Mouse (Mus musculus) heart, adult 2 months (tissue): Measurements from ENCODE around the gene Txlna. TPM values are rescaled to one million over a fixed set of nuclear protein-coding genes. Genes with fewer than 3 reads are reported as not detected.

Source experiments
- DNase-seq, 2 experiments: peaks; one replicate each; pipeline ENCODE4 v3.0.0; 2021
- H3K27ac ChIP-seq: fragments of 200-600 bp; 2 replicates; pipeline ENCODE4 v1.8.1; 2022
- H3K27me3 ChIP-seq: fragments of 200-500 bp; 2 replicates; pipeline ENCODE4 v1.6.1; 2012; ENCODE audit warnings: mild to moderate bottlenecking, low read length, inconsistent platforms, mixed read lengths; ENCODE audit not compliant: control insufficient read depth, insufficient read depth
- H3K36me3 ChIP-seq: fragments of 200-500 bp; 2 replicates; pipeline ENCODE4 v1.6.1; 2012; ENCODE audit warnings: low read length, inconsistent platforms; ENCODE audit not compliant: control insufficient read depth, insufficient read depth
- H3K4me1 ChIP-seq: fragments of 200-500 bp; 2 replicates; pipeline ENCODE4 v1.6.1; 2011; ENCODE audit warnings: low read length; ENCODE audit not compliant: control insufficient read depth, insufficient read depth
- H3K4me3 ChIP-seq: fragments of 200-600 bp; 2 replicates; pipeline ENCODE4 v1.8.1; 2022
- H3K79me2 ChIP-seq: fragments of 200-500 bp; replicated peaks from 2 replicates; pipeline ENCODE4 v1.6.1; 2012; ENCODE audit warnings: mild to moderate bottlenecking, inconsistent platforms, low read length, moderate library complexity, mixed read lengths; ENCODE audit not compliant: control insufficient read depth, insufficient read depth
- H3K9ac ChIP-seq: fragments of 200-500 bp; 2 replicates; pipeline ENCODE4 v1.6.1; 2012; ENCODE audit warnings: low read depth, mild to moderate bottlenecking, control low read depth, inconsistent platforms, low read length, mixed read lengths
- CTCF ChIP-seq: fragments of 200-600 bp; IDR thresholded peaks from 2 replicates; pipeline ENCODE4 v1.8.1; 2022; ENCODE audit warnings: antibody characterized with exemption, mild to moderate bottlenecking, moderate library complexity
- EP300 ChIP-seq: fragments of 200-500 bp; IDR thresholded peaks from 2 replicates; pipeline ENCODE4 v1.6.1; 2011; ENCODE audit warnings: low read depth, low read length, control low read depth; ENCODE audit not compliant: insufficient read depth
- POLR2A ChIP-seq: fragments of 200-500 bp; IDR thresholded peaks from 2 replicates; pipeline ENCODE4 v1.6.1; 2011; ENCODE audit warnings: mild to moderate bottlenecking, low read depth, low read length, control low read depth; ENCODE audit not compliant: insufficient read depth
- WGBS: fragments of 180-500 bp; shearing (Covaris S2); methylation state at CpG from one replicate; pipeline ENCODE4 v1.1.7; 2018; 5-methylcytosine and 5-hydroxymethylcytosine counted together
- intact Hi-C: fragments of 180-260 bp; cut with DNase I; formaldehyde crosslinking; loops from one replicate; pipeline ENCODE4 v1.15.1; 2025
- polyA plus RNA-seq: library from polyadenylated mRNA; depleted of rRNA; stranded (reverse); fragments of >200 nt; gene quantifications from 2 replicates; pipeline ENCODE4 v1.2.3, GENCODE M21; 2012
- total RNA-seq, 2 experiments: library from RNA; stranded (reverse); gene quantifications; 2 replicates each; pipeline ENCODE4 v1.2.3; 2021

The Txlna gene
- total and polyA plus RNA-seq, 3 experiments, result 13.7 to 27.2 (median 25.6) TPM

GRCm38 (mm10) chr4:129615801-129616290, 25.0 kb downstream of the Txlna start:
- no peak overlapping the region for H3K27ac ChIP-seq
- DNase-seq, result no peak
- TF ChIP-seq POLR2A, result no peak
- TF ChIP-seq EP300, result no peak
- no peak for TF ChIP-seq CTCF
- intact Hi-C loops, result loop anchor here (5.0 kb wide), 1 partner anchor 284 kb away; no protein-coding TSS in a partner anchor
- no peaks in the 10 kb centered on the region for H3K79me2 ChIP-seq
- 85% methylated on average over 9 of the region's 9 CpGs for WGBS
- peaks cover 8% of the 10 kb centered on the region for H3K4me1 ChIP-seq
- H3K4me3 ChIP-seq, result no peak overlapping the region
- no peaks in the 10 kb centered on the region for H3K27me3 ChIP-seq
- no peak overlapping the region for H3K9ac ChIP-seq
- no peaks in the 10 kb centered on the region for H3K36me3 ChIP-seq

- Histone ChIP-seq H3K27ac (no peak within 1 kb of the TSS; the same call in 1 of the 2 replicates), H3K79me2 (no peaks in the 10 kb centered on the region), H3K36me3 (no peaks in the 10 kb centered on the region), H3K9ac (no peak within 1 kb of the TSS), H3K4me1 (peaks cover 4% of the 10 kb centered on the region; the same call in 1 of the 2 replicates), H3K4me3 (no peak within 1 kb of the TSS), H3K27me3 (no peaks in the 10 kb centered on the region)
- 43% methylated on average over 6 of the region's 6 CpGs for WGBS
- peak; percentile 55 to 58 for DNase-seq
- intact Hi-C loops, result no loop called here
- TF ChIP-seq CTCF, result no peak
- TF ChIP-seq POLR2A, result 0 out of 2 replicates have a peak, but pooled peaks have one; percentile 8
Measured at GRCm38 (mm10) chr4:129614093-129614492, 26.8 kb downstream of the Txlna start, which contains the start of gene Dcdc2b. Gene Dcdc2b (minus strand): TSS chr4:129614257.

- no peak for DNase-seq
- Histone ChIP-seq H3K36me3 (no peaks in the 10 kb centered on the region), H3K27me3 (no peaks in the 10 kb centered on the region), H3K79me2 (no peaks in the 10 kb centered on the region), H3K4me1 (no peaks in the 10 kb centered on the region; the same call in 1 of the 2 replicates), H3K4me3 (no peak overlapping the region), H3K9ac (no peak overlapping the region), H3K27ac (no peak overlapping the region)
- intact Hi-C loops, result no loop called here
- 48% methylated on average over 4 of the region's 4 CpGs for WGBS
- TF ChIP-seq POLR2A (no peak), CTCF (no peak), EP300 (no peak)
Measured at GRCm38 (mm10) chr4:129610472-129610871, 30.4 kb downstream of the Txlna start.

- Histone ChIP-seq H3K4me1 (no peaks in the 10 kb centered on the region; the same call in 1 of the 2 replicates), H3K79me2 (no peaks in the 10 kb centered on the region), H3K4me3 (no peak overlapping the region), H3K27ac (no peak overlapping the region), H3K9ac (no peak overlapping the region), H3K27me3 (no peaks in the 10 kb centered on the region), H3K36me3 (no peaks in the 10 kb centered on the region)
- 73% methylated on average over 4 of the region's 4 CpGs for WGBS
- TF ChIP-seq EP300, result no peak
- intact Hi-C loops, result no loop called here
- DNase-seq, result no peak
Measured at GRCm38 (mm10) chr4:129610026-129610425, 30.8 kb downstream of the Txlna start.

- H3K4me3 ChIP-seq, result no peak overlapping the region
- DNase-seq, result no peak
- H3K36me3 ChIP-seq, result no peaks in the 10 kb centered on the region
- no peaks in the 10 kb centered on the region for H3K27me3 ChIP-seq
- intact Hi-C loops, result loop anchor here (2.0 kb wide), 2 partner anchors 24 to 60 kb away; no protein-coding TSS in a partner anchor
- no peak overlapping the region for H3K9ac ChIP-seq
- TF ChIP-seq CTCF (no peak), EP300 (no peak), POLR2A (no peak)
- H3K4me1 ChIP-seq, result no peaks in the 10 kb centered on the region; the same call in 1 of the 2 replicates
- WGBS, result 75% methylated on average over 12 of the region's 12 CpGs
- H3K79me2 ChIP-seq, result no peaks in the 10 kb centered on the region
- H3K27ac ChIP-seq, result no peak overlapping the region
Measured at GRCm38 (mm10) chr4:129609139-129609631, 31.7 kb downstream of the Txlna start.

GRCm38 (mm10) chr4:129608426-129609025, 32.3 kb downstream of the Txlna start:
- intact Hi-C loops, result loop anchor here (2.0 kb wide), 2 partner anchors 24 to 60 kb away; no protein-coding TSS in a partner anchor
- Histone ChIP-seq H3K9ac (no peak overlapping the region), H3K27ac (no peak overlapping the region), H3K4me1 (no peaks in the 10 kb centered on the region; the same call in 1 of the 2 replicates), H3K36me3 (no peaks in the 10 kb centered on the region), H3K79me2 (no peaks in the 10 kb centered on the region), H3K4me3 (no peak overlapping the region), H3K27me3 (no peaks in the 10 kb centered on the region)
- 33% methylated on average over 7 of the region's 7 CpGs for WGBS
- TF ChIP-seq POLR2A, result 0 out of 2 replicates have a peak, but pooled peaks have one; percentile 33
- TF ChIP-seq EP300, result peak; percentile 91
- peak; percentile 87 for TF ChIP-seq CTCF
- peak; percentile 74 to 77 for DNase-seq
